Mouse (Mus musculus) C3H10T1/2 (cell line): ENCODE data around the gene Olfr716. TPM values are rescaled to one million over a fixed set of nuclear protein-coding genes. Genes with fewer than 3 reads are reported as not detected.

Experiments
- polyA plus RNA-seq, 2 experiments: library from polyadenylated mRNA; unstranded; fragments of >200 nt; fragmentation: generic; extraction: Trizol; gene quantifications; one replicate each; pipeline ENCODE4 v1.2.1; 2012; ENCODE audit warnings: missing spikeins in 2 of 2

Olfr716 gene
- polyA plus RNA-seq = not detected

DNA sequence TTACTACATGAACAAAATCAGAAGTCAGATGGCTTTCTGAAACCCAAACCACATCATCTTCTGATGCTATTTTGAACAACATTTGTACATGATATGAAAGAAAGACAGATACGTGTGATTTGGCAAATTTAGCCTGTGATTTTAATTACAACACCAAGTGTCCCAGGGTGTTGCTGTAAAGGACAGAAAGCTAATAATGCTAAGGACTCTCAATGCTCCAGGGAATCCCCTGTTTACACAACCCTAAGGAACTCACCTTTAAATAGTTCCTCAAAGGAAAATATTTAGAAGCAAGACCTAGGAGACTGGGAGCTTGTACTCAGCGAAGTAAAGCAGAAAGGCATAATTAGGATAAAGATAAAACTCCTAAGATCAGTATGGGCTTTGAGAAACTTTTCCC lies at the start of gene Olfr716:
Gene Olfr716 (plus strand): TSS at position 301 of the 400 bp plus-strand sequence.

DNA sequence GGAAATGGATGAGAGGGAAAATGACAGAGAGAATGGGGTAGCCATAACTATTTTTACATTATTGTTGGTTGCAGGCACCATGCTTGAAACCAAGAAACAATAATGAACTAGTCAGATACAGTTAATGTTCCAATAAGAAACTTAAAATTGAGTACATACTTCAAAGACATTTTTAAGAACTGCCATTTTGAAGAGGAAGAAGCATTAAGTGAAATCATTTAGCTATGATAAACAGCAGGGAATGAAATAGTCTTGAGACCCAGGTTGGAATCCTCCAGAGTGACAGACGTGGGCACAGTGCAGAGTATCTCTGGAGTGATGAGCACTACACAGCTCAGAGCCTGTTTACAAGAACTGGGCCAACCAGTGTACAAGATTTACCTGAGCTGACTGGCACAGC lies 45.2 kb upstream of the Olfr716 start, which contains the start of gene Olfr17:
Gene Olfr17 (plus strand): TSS at position 301 of the 400 bp plus-strand sequence.

DNA sequence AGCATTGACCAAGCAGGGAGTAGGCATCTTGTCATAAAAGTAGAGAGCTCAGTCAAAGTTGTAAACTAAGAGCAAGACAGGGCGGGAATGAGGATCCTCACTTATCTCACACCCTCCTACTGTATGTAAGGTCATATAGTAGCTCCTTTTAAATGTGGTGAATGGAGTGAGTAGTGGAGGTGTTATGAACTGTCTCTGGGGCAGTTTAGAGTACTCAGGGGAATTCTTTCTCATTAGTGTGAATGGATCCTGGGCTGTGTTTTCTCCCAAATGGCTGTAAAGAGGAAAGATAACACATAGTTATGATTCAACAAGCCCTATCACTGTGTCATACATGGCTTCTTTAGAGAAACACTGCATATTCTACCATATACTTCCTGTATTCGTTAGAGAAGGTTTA lies 27.9 kb upstream of the Olfr716 start, which contains the start of gene Olfr715b:
Gene Olfr715b (minus strand): TSS at position 101 of the 400 bp plus-strand sequence.

DNA sequence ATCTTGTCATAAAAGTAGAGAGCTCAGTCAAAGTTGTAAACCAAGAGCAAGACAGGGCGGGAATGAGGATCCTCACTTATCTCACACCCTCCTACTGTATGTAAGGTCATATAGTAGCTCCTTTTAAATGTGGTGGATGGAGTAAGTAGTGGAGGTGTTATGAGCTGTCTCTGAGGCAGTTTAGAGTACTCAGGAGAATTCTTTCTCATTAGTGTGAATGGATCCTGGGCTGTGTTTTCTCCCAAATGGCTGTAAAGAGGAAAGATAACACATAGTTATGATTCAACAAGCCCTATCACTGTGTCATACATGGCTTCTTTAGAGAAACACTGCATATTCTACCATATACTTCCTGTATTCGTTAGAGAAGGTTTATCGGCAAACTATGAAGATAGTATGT lies 7.1 kb upstream of the Olfr716 start, which contains the start of gene Olfr715:
Gene Olfr715 (minus strand): TSS at position 101 of the 400 bp plus-strand sequence.

DNA sequence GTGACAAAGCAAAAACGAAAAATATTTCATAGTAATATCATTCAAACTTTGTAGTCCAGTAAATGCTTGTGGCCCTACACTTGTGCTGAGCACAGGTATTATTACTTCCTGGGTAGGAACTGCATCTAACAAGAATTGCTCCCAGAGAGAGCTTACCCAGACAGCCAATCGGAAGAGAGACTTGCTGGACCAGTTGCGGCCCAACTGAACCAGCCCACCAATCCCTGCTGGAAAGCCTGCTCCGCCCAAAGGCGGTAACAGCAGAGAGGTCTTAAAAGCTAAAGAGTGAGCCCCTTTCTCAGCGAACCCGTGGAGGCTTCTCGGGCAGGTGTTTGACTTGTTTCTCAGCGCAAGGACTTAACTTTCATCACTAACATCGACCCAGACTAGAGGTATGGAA lies 28.6 kb downstream of the Olfr716 start, which contains the start of gene Nlrp14:
Gene Nlrp14 (plus strand): TSS at position 301 of the 400 bp plus-strand sequence.

Other genes with a start within 250 kb of the Olfr716 start
- gene Olfr707, start 237.1 kb upstream of the Olfr716 start, polyA plus RNA-seq = not detected
- gene Olfr1532-ps1, start 230.3 kb upstream of the Olfr716 start, polyA plus RNA-seq = not detected
- not detected for gene Olfr709-ps1, start 206.1 kb upstream of the Olfr716 start, polyA plus RNA-seq
- not detected for gene Olfr710, start 190.0 kb upstream of the Olfr716 start, polyA plus RNA-seq
- gene Olfr6, start 174.4 kb upstream of the Olfr716 start, polyA plus RNA-seq = not detected
- not detected for gene Olfr711, start 162.9 kb upstream of the Olfr716 start, polyA plus RNA-seq
- not detected for gene Olfr2, start 132.3 kb upstream of the Olfr716 start, polyA plus RNA-seq
- not detected for gene Olfr713, start 107.2 kb upstream of the Olfr716 start, polyA plus RNA-seq
- gene Olfr714, start 67.3 kb upstream of the Olfr716 start, polyA plus RNA-seq = not detected
- not detected for gene Olfr17, start 45.1 kb upstream of the Olfr716 start, polyA plus RNA-seq
- not detected for gene Olfr715b, start 28.0 kb upstream of the Olfr716 start, polyA plus RNA-seq
- gene Olfr715, start 7.2 kb upstream of the Olfr716 start, polyA plus RNA-seq = not detected
- gene Nlrp14, start 28.7 kb downstream of the Olfr716 start, polyA plus RNA-seq = not detected
- not detected for gene Rbmxl2, start 71.1 kb downstream of the Olfr716 start, polyA plus RNA-seq
- gene Syt9, start 232.4 kb downstream of the Olfr716 start, polyA plus RNA-seq = not detected